ENCODE assay signal across 9 mouse cellular contexts in genomic region chr9:87740241-87740645, GRCm38 (mm10). TPM values are rescaled to one million over a fixed set of nuclear protein-coding genes. Genes with fewer than 3 reads are reported as not detected.
A peak's percentile ranks its signal among the peaks of the same experiment; 100 is the strongest.
DNase-seq lines count a peak whose midpoint lies in the region; ATAC-seq and TF ChIP-seq lines count a peak whose summit lies in the region.
"Had no signal": no experiment of that assay in that cellular context is flagged by ENCODE, and none has a peak within 500 bp of the region (broad histone marks: within the 10 kb centered on the region; RNA-seq: fewer than 3 reads in every experiment).

No protein-coding gene starts in this region.

- H3K27me3 ChIP-seq in forebrain, embryonic 11.5 days (ENCODE audit: control insufficient read depth, insufficient read depth, low read length): peaks cover 55% of the 10 kb centered on the region
- H3K27me3 ChIP-seq in hindbrain, postnatal 0 days (ENCODE audit: insufficient read depth, low read length): peaks cover 54% of the 10 kb centered on the region
- H3K27me3 ChIP-seq in neural tube, embryonic 13.5 days: peaks cover 85% of the 10 kb centered on the region

- TF ChIP-seq CTCF in left cerebral cortex, adult 2 months (IDR thresholded peaks at IDR 0.05): no peak
- TF ChIP-seq CTCF in hindbrain, postnatal 0 days (IDR thresholded peaks at IDR 0.05; ENCODE audit: low read depth): no peak

- H3K27ac ChIP-seq in left cerebral cortex, adult 2 months: peak overlapping the region; percentile 19; the same call in 1 of the 2 replicates
- H3K27ac ChIP-seq in forebrain, embryonic 11.5 days (ENCODE audit: low read depth, low read length): no peak overlapping the region
- H3K27ac ChIP-seq in hindbrain, postnatal 0 days: no peak overlapping the region
- no peak overlapping the region for H3K27ac ChIP-seq in neural tube, embryonic 13.5 days (replicated peaks)

- H3K9ac ChIP-seq in forebrain, embryonic 11.5 days (ENCODE audit: low read length): no peak overlapping the region
- H3K9ac ChIP-seq in hindbrain, postnatal 0 days (replicated peaks; ENCODE audit: low read length): no peak overlapping the region
- no peak overlapping the region for H3K9ac ChIP-seq in neural tube, embryonic 13.5 days

- intact Hi-C loops in left cerebral cortex, adult 2 months (cut with DNase I): loop anchor here (5.0 kb wide), 1 partner anchor 323 kb away; no protein-coding TSS in a partner anchor

- DNase-seq in left cerebral cortex, adult 2 months (ENCODE audit: extremely low spot score in 1 of 2, low spot score in 2 of 2): no peak
- no peak for DNase-seq in left cerebral cortex, adult 9 months (ENCODE audit: low spot score in 2 of 2)
- DNase-seq in forebrain, embryonic 11.5 days (ENCODE audit: low spot score): no peak
- DNase-seq in hindbrain, postnatal 0 days (ENCODE audit: low spot score): no peak
- DNase-seq in cerebellum, adult 9-11 months: no peak
- no peak for DNase-seq in kidney, adult 11 months
- DNase-seq in ovary, postnatal 10 days (ENCODE audit: low spot score): no peak

- no peaks in the 10 kb centered on the region for H3K36me3 ChIP-seq in forebrain, embryonic 11.5 days (ENCODE audit: control insufficient read depth, insufficient read depth, low read length)
- H3K36me3 ChIP-seq in hindbrain, postnatal 0 days (ENCODE audit: insufficient read depth, low read length): no peaks in the 10 kb centered on the region
- H3K36me3 ChIP-seq in neural tube, embryonic 13.5 days: no peaks in the 10 kb centered on the region

- peak overlapping the region; percentile 45; the same call in 1 of the 2 replicates for H3K4me2 ChIP-seq in forebrain, embryonic 11.5 days (ENCODE audit: low read depth, low read length, severe bottlenecking)
- peak overlapping the region; percentile 39 for H3K4me2 ChIP-seq in hindbrain, postnatal 0 days (ENCODE audit: low read depth, low read length)
- H3K4me2 ChIP-seq in neural tube, embryonic 13.5 days: peak overlapping the region; percentile 41

- no peaks in the 10 kb centered on the region for H3K9me3 ChIP-seq in forebrain, embryonic 11.5 days (ENCODE audit: control insufficient read depth, low read length)
- no peaks in the 10 kb centered on the region for H3K9me3 ChIP-seq in hindbrain, postnatal 0 days (ENCODE audit: low read length)
- H3K9me3 ChIP-seq in neural tube, embryonic 13.5 days: no peaks in the 10 kb centered on the region

- peaks cover 7% of the 10 kb centered on the region; the same call in 1 of the 2 replicates for H3K4me1 ChIP-seq in forebrain, embryonic 11.5 days (replicated peaks; ENCODE audit: control insufficient read depth, insufficient read depth, low read length)
- no peaks in the 10 kb centered on the region; the same call in 1 of the 2 replicates for H3K4me1 ChIP-seq in hindbrain, postnatal 0 days (ENCODE audit: insufficient read depth, low read length)
- peaks cover 19% of the 10 kb centered on the region for H3K4me1 ChIP-seq in neural tube, embryonic 13.5 days (replicated peaks)

- peak; percentile 33 for ATAC-seq in forebrain, embryonic 11.5 days (replicated peaks; ENCODE audit: low FRiP score)
- ATAC-seq in hindbrain, postnatal 0 days: peak; percentile 60
- ATAC-seq in neural tube, embryonic 13.5 days (ENCODE audit: low read depth): peak; percentile 50

- no peak overlapping the region for H3K4me3 ChIP-seq in left cerebral cortex, adult 2 months
- H3K4me3 ChIP-seq in forebrain, embryonic 11.5 days (ENCODE audit: low read depth, low read length): peak overlapping the region; percentile 13; the same call in 1 of the 2 replicates
- peak overlapping the region; percentile 18 for H3K4me3 ChIP-seq in hindbrain, postnatal 0 days (ENCODE audit: low read length)
- H3K4me3 ChIP-seq in neural tube, embryonic 13.5 days: peak overlapping the region; percentile 10; the same call in 1 of the 2 replicates
- H3K4me3 ChIP-seq: myocyte had no signal

- whole genome bisulfite sequencing in forebrain, embryonic 11.5 days: 2% methylated on average over 20 of the region's 20 CpGs
- WGBS in hindbrain, postnatal 0 days: 2% methylated on average over 20 of the region's 20 CpGs
- 2% methylated on average over 20 of the region's 20 CpGs for WGBS in neural tube, embryonic 13.5 days

RNA-seq across cellular contexts. Expression of gene Tbx18, which starts 9.2 kb away (rescaled TPM):
- 1 to 10 TPM; 1.7 to 2.5 TPM for total RNA-seq in left cerebral cortex, adult 2 months (2021)
- 5.4 and 6.0 TPM in 2 replicates for polyA plus RNA-seq in forebrain, embryonic 11.5 days (2014; fragmentation: Nextera tagmentation; extraction: Ambion mirVana)
- 3.3 and 5.9 TPM in 2 replicates for total RNA-seq in hindbrain, postnatal 0 days (2014; rRNA removed)
- polyA plus RNA-seq in hindbrain, postnatal 0 days (2015; fragmentation: Nextera tagmentation; extraction: Ambion mirVana): 1.2 and 1.7 TPM in 2 replicates
- 1.8 and 1.9 TPM in 2 replicates for polyA plus RNA-seq in neural tube, embryonic 13.5 days (2015; fragmentation: Nextera tagmentation; extraction: Ambion mirVana)
